Mouse (Mus musculus): ENCODE results near the gene Fmnl2. TPM values are rescaled to one million over a fixed set of nuclear protein-coding genes. Genes with fewer than 3 reads are reported as not detected.

The Fmnl2 gene
- polyA plus RNA-seq, 1 experiment from 2014 or later: 0.64 TPM

GRCm38 (mm10) chr2:53079693-53080286 lies 222.1 kb downstream of the Fmnl2 start:
- Histone ChIP-seq H3K36me3 (no peaks in the 10 kb centered on the region), H3K27me3 (replicated peaks) (no peaks in the 10 kb centered on the region), H3K9ac (no peak overlapping the region), H3K4me1 (no peaks in the 10 kb centered on the region), H3K9me3 (replicated peaks) (no peaks in the 10 kb centered on the region), H3K4me2 (no peak overlapping the region), H3K27ac (no peak overlapping the region), H3K4me3 (no peak overlapping the region)
- ATAC-seq: no peak
- 70% methylated on average over 2 of the region's 2 CpGs for WGBS (ENCODE audit: insufficient replicate concordance)

GRCm38 (mm10) chr2:53082045-53082444 lies 224.4 kb downstream of the Fmnl2 start:
- Histone ChIP-seq H3K9ac (no peak overlapping the region), H3K4me2 (no peak overlapping the region), H3K36me3 (no peaks in the 10 kb centered on the region), H3K27ac (no peak overlapping the region), H3K4me3 (no peak overlapping the region), H3K27me3 (replicated peaks) (no peaks in the 10 kb centered on the region), H3K4me1 (no peaks in the 10 kb centered on the region), H3K9me3 (replicated peaks) (no peaks in the 10 kb centered on the region)
- 79% methylated on average over 4 of the region's 4 CpGs for WGBS (ENCODE audit: insufficient replicate concordance)
- ATAC-seq: no peak

- Histone ChIP-seq H3K27ac (no peak overlapping the region), H3K9me3 (replicated peaks) (no peaks in the 10 kb centered on the region), H3K4me1 (no peaks in the 10 kb centered on the region), H3K4me3 (no peak overlapping the region), H3K36me3 (no peaks in the 10 kb centered on the region), H3K27me3 (replicated peaks) (no peaks in the 10 kb centered on the region), H3K4me2 (no peak overlapping the region), H3K9ac (no peak overlapping the region)
- WGBS (ENCODE audit: insufficient replicate concordance): 77% methylated on average over 5 of the region's 5 CpGs
- ATAC-seq: no peak
These were observed 224.8 kb downstream of the Fmnl2 start for GRCm38 (mm10) chr2:53082501-53082900.

DNA sequence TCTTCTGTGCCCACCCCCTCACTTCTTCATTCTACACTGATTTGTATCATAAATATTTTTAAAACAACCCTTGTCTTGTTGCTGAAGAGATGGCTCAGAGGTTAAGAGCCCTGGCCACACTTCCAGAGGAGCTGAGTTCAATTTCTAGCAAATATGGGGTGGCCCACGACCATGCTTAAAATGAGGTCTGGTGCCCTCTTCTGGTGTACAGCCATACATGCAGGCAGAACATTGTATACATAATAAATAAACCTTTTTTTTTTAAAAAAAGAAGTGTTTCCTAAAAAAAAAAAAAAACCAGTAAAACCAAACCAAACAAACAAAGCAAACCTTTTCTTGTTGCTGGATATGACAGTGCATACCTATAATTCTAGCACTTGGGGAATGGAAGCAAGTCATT lies 225.6 kb downstream of the Fmnl2 start:
- Histone ChIP-seq H3K9ac (no peak overlapping the region), H3K4me1 (no peaks in the 10 kb centered on the region), H3K36me3 (no peaks in the 10 kb centered on the region), H3K27ac (no peak overlapping the region), H3K4me2 (no peak overlapping the region), H3K9me3 (replicated peaks) (no peaks in the 10 kb centered on the region), H3K4me3 (no peak overlapping the region), H3K27me3 (replicated peaks) (no peaks in the 10 kb centered on the region)
- no peak for ATAC-seq
- WGBS (ENCODE audit: insufficient replicate concordance): 19% methylated on average over 1 of the region's 1 CpGs

DNA sequence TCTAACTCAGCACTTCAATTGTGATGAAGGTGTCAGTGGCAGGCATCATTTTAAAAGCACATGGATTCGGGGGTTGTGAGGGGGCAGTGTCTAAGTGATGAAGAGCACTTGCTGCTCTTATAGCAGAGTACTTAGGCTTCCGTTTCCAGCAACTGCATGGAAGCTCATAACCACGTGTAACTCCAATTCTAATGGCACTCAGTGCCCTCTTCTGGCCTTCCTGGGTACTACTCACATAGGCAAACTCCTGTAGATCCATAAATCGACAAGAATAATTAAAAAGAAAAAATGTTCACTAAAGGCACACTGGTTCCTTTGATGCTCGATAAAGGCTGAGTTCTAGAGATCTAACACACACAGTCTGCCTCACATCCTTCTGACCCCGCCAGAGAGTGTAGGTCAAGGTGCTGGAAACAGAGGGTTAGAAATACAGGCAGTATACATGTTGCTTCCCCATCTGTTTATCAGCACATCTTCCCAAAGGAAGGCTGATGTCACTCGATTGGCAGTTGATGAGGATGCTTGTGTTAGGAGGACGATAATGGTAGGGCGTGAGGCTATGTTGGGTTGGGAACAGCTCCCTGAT lies 228.1 kb downstream of the Fmnl2 start:
- 30% methylated on average over 9 of the region's 9 CpGs for WGBS (ENCODE audit: insufficient replicate concordance)
- Histone ChIP-seq H3K4me3 (no peak overlapping the region), H3K9me3 (replicated peaks) (no peaks in the 10 kb centered on the region), H3K4me2 (no peak overlapping the region), H3K27ac (no peak overlapping the region), H3K9ac (no peak overlapping the region), H3K36me3 (no peaks in the 10 kb centered on the region), H3K27me3 (replicated peaks) (no peaks in the 10 kb centered on the region), H3K4me1 (no peaks in the 10 kb centered on the region)
- ATAC-seq: no peak

- no peaks in the 10 kb centered on the region for H3K36me3 ChIP-seq
- no peaks in the 10 kb centered on the region for H3K4me1 ChIP-seq
- H3K9ac ChIP-seq: no peak overlapping the region
- 48% methylated on average over 3 of the region's 3 CpGs for WGBS (ENCODE audit: insufficient replicate concordance)
- H3K27ac ChIP-seq: no peak overlapping the region
- H3K9me3 ChIP-seq (replicated peaks): no peaks in the 10 kb centered on the region
- H3K4me3 ChIP-seq: no peak overlapping the region
- ATAC-seq: no peak
- no peaks in the 10 kb centered on the region for H3K27me3 ChIP-seq (replicated peaks)
- no peak overlapping the region for H3K4me2 ChIP-seq
These were observed 231.1 kb downstream of the Fmnl2 start for GRCm38 (mm10) chr2:53088744-53089143.

DNA sequence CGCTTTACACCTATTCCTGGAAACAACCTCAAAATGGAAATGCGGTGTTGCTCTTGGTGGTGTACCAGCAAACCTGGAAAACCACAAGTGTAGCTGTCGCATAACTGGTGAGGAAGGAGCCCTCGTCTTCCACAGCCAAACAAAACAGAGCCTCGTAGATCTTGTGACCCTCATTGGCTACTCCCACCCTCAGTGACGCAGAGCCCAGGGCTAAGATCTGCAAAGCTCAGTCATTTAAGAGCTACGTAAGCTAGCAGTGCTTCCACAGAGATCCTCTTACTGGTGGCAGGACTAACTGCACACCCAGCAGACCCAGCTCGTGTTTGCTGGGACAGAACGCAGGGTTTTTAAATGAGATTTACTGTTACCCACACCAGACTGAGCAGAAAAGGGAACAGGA lies 237.4 kb downstream of the Fmnl2 start:
- Histone ChIP-seq H3K27ac (no peak overlapping the region), H3K4me3 (no peak overlapping the region), H3K9me3 (replicated peaks) (no peaks in the 10 kb centered on the region), H3K4me1 (no peaks in the 10 kb centered on the region), H3K9ac (no peak overlapping the region), H3K4me2 (no peak overlapping the region), H3K27me3 (replicated peaks) (no peaks in the 10 kb centered on the region), H3K36me3 (no peaks in the 10 kb centered on the region)
- 71% methylated on average over 9 of the region's 9 CpGs for WGBS (ENCODE audit: insufficient replicate concordance)
- ATAC-seq: no peak

- Histone ChIP-seq H3K4me3 (no peak overlapping the region), H3K27me3 (replicated peaks) (no peaks in the 10 kb centered on the region), H3K9ac (no peak overlapping the region), H3K9me3 (replicated peaks) (no peaks in the 10 kb centered on the region), H3K36me3 (no peaks in the 10 kb centered on the region), H3K4me1 (no peaks in the 10 kb centered on the region), H3K27ac (no peak overlapping the region), H3K4me2 (no peak overlapping the region)
- WGBS (ENCODE audit: insufficient replicate concordance): 68% methylated on average over 3 of the region's 3 CpGs
- no peak for ATAC-seq
These were observed 237.8 kb downstream of the Fmnl2 start for GRCm38 (mm10) chr2:53095489-53095888.

DNA sequence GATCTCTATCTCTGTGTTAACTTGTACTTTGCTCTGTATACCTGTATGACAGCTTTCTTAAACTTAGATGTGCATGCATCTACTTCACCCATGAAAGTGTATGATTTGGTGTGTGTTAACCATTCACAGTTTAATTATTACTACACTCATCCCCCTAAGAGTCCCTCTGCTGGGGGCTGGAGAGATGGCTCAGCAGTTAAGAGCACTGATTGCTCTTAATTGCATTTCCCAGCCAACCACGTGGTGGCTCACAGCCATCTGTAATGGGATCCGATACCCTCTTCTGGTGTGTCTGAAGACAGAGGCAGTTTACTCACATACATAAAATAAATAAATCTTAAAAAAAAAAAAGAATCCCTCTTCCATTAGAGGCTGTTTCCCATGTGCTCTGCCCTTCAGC lies 242.4 kb downstream of the Fmnl2 start:
- Histone ChIP-seq H3K9ac (no peak overlapping the region), H3K4me1 (no peaks in the 10 kb centered on the region), H3K27me3 (replicated peaks) (no peaks in the 10 kb centered on the region), H3K9me3 (replicated peaks) (no peaks in the 10 kb centered on the region), H3K4me3 (no peak overlapping the region), H3K4me2 (no peak overlapping the region), H3K27ac (no peak overlapping the region), H3K36me3 (no peaks in the 10 kb centered on the region)
- ATAC-seq: no peak
- WGBS (ENCODE audit: insufficient replicate concordance): 50% methylated on average over 2 of the region's 2 CpGs

- Histone ChIP-seq H3K27me3 (replicated peaks) (no peaks in the 10 kb centered on the region), H3K9ac (no peak overlapping the region), H3K4me3 (no peak overlapping the region), H3K36me3 (no peaks in the 10 kb centered on the region), H3K4me1 (no peaks in the 10 kb centered on the region), H3K4me2 (no peak overlapping the region), H3K9me3 (replicated peaks) (no peaks in the 10 kb centered on the region), H3K27ac (no peak overlapping the region)
- no peak for ATAC-seq
- 70% methylated on average over 11 of the region's 11 CpGs for WGBS (ENCODE audit: insufficient replicate concordance)
These were observed 244.5 kb downstream of the Fmnl2 start for GRCm38 (mm10) chr2:53101885-53102740.

- no peak overlapping the region for H3K4me3 ChIP-seq
- H3K27ac ChIP-seq: no peak overlapping the region
- H3K4me1 ChIP-seq: no peaks in the 10 kb centered on the region
- H3K36me3 ChIP-seq: no peaks in the 10 kb centered on the region
- ATAC-seq: no peak
- 75% methylated on average over 2 of the region's 2 CpGs for WGBS (ENCODE audit: insufficient replicate concordance)
- no peak overlapping the region for H3K4me2 ChIP-seq
- no peaks in the 10 kb centered on the region for H3K9me3 ChIP-seq (replicated peaks)
- no peak overlapping the region for H3K9ac ChIP-seq
- H3K27me3 ChIP-seq (replicated peaks): no peaks in the 10 kb centered on the region
These were observed 245.2 kb downstream of the Fmnl2 start for GRCm38 (mm10) chr2:53102901-53103300.

DNA sequence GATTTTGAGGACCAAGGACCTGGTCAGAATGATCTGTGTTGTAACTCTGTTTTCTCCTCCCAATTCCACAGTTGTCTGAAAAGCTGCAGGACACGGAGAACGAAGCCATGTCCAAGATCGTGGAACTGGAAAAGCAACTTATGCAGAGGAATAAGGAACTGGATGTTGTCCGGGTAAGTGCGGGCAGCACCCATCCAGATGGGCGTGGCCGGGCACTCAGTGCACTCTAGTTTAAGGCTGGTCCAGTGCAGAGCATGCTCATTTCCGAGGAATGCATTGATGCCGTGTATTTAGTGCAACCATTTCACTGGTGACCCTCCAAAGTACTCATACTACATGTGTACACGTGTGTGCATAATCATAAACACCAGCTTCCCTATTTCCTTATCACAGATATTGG lies 247.7 kb downstream of the Fmnl2 start:
- Histone ChIP-seq H3K4me2 (no peak overlapping the region), H3K36me3 (no peaks in the 10 kb centered on the region), H3K4me3 (no peak overlapping the region), H3K4me1 (no peaks in the 10 kb centered on the region), H3K9ac (no peak overlapping the region), H3K27me3 (replicated peaks) (no peaks in the 10 kb centered on the region), H3K27ac (no peak overlapping the region), H3K9me3 (replicated peaks) (no peaks in the 10 kb centered on the region)
- ATAC-seq: no peak
- 75% methylated on average over 10 of the region's 10 CpGs for WGBS (ENCODE audit: insufficient replicate concordance)

Data from liver, embryonic 12.5 days (tissue).